Comparison of ENCODE assay signal across 7 mouse cellular contexts in genomic region chr9:24501618-24502017, GRCm38 (mm10). TPM values are rescaled to one million over a fixed set of nuclear protein-coding genes. Genes with fewer than 3 reads are reported as not detected.
DNase-seq lines count a peak whose midpoint lies in the region; ATAC-seq lines count a peak whose summit lies in the region.

No protein-coding gene starts in this region.

- H3K27me3 ChIP-seq in neural tube, embryonic 11.5 days (ENCODE audit: control insufficient read depth, insufficient read depth, low read length) = no peaks in the 10 kb centered on the region
- no peaks in the 10 kb centered on the region for H3K27me3 ChIP-seq in embryonic facial prominence, embryonic 11.5 days (ENCODE audit: control insufficient read depth, insufficient read depth, low read length)
- H3K27me3 ChIP-seq in limb, embryonic 10.5 days (ENCODE audit: low read depth, poor library complexity, severe bottlenecking) = no peaks in the 10 kb centered on the region

- H3K9me3 ChIP-seq in neural tube, embryonic 11.5 days (ENCODE audit: control insufficient read depth, low read length) = no peaks in the 10 kb centered on the region
- no peaks in the 10 kb centered on the region for H3K9me3 ChIP-seq in embryonic facial prominence, embryonic 11.5 days (replicated peaks; ENCODE audit: control insufficient read depth, low read length)
- H3K9me3 ChIP-seq in limb, embryonic 10.5 days (replicated peaks) = no peaks in the 10 kb centered on the region

- peak; percentile 14 for DNase-seq in neural tube, embryonic 11.5 days (ENCODE audit: low spot score)
- DNase-seq in neural tube, embryonic 10.5 days (ENCODE audit: extremely low spot score, low spot score) = no peak
- DNase-seq in embryonic facial prominence, embryonic 11.5 days (ENCODE audit: low spot score) = peak; percentile 16
- no peak for DNase-seq in limb, embryonic 10.5 days (ENCODE audit: low spot score)
- peak; percentile 37 for DNase-seq in retina, embryonic 14.5 days (ENCODE audit: low spot score)
- no peak for DNase-seq in adrenal gland, adult 2 months
- DNase-seq in spleen, postnatal 14 days (ENCODE audit: low spot score in 2 of 2) = no peak

- H3K9ac ChIP-seq in neural tube, embryonic 11.5 days (ENCODE audit: low read length) = no peak overlapping the region
- H3K9ac ChIP-seq in embryonic facial prominence, embryonic 11.5 days (replicated peaks; ENCODE audit: low read length) = peak overlapping the region; percentile 22

- peak overlapping the region; percentile 68 for H3K4me2 ChIP-seq in neural tube, embryonic 11.5 days (ENCODE audit: low read depth)
- peak overlapping the region; percentile 27 for H3K4me2 ChIP-seq in embryonic facial prominence, embryonic 11.5 days (ENCODE audit: low read depth, low read length)

- H3K27ac ChIP-seq in neural tube, embryonic 11.5 days (ENCODE audit: low read depth, low read length) = no peak overlapping the region
- H3K27ac ChIP-seq in embryonic facial prominence, embryonic 11.5 days (replicated peaks; ENCODE audit: low read depth, low read length) = no peak overlapping the region
- H3K27ac ChIP-seq in limb, embryonic 10.5 days = no peak overlapping the region

- H3K36me3 ChIP-seq in neural tube, embryonic 11.5 days (ENCODE audit: control insufficient read depth, insufficient read depth, low read length) = no peaks in the 10 kb centered on the region
- no peaks in the 10 kb centered on the region for H3K36me3 ChIP-seq in embryonic facial prominence, embryonic 11.5 days (replicated peaks; ENCODE audit: control insufficient read depth, insufficient read depth, low read depth, low read length)
- H3K36me3 ChIP-seq in limb, embryonic 10.5 days = no peaks in the 10 kb centered on the region

- ATAC-seq in neural tube, embryonic 11.5 days (ENCODE audit: insufficient read depth, low FRiP score, low TSS enrichment) = no peak
- ATAC-seq in embryonic facial prominence, embryonic 11.5 days (replicated peaks; ENCODE audit: insufficient number of reproducible peaks, low FRiP score, low TSS enrichment, low read depth) = no peak

- peak overlapping the region; percentile 75 for H3K4me3 ChIP-seq in neural tube, embryonic 11.5 days (ENCODE audit: low read depth, low read length)
- H3K4me3 ChIP-seq in embryonic facial prominence, embryonic 11.5 days (ENCODE audit: low read depth, low read length) = peak overlapping the region; percentile 73
- H3K4me3 ChIP-seq in limb, embryonic 10.5 days = peak overlapping the region; percentile 77

- 49% methylated on average over 2 of the region's 2 CpGs for WGBS in neural tube, embryonic 11.5 days
- 54% methylated on average over 2 of the region's 2 CpGs for WGBS in embryonic facial prominence, embryonic 11.5 days
- WGBS in limb, embryonic 10.5 days = 62% methylated on average over 2 of the region's 2 CpGs

- peaks cover 13% of the 10 kb centered on the region for H3K4me1 ChIP-seq in neural tube, embryonic 11.5 days (ENCODE audit: control insufficient read depth, insufficient read depth, low read length)
- no peaks in the 10 kb centered on the region; the same call in 1 of the 2 replicates for H3K4me1 ChIP-seq in embryonic facial prominence, embryonic 11.5 days (ENCODE audit: control insufficient read depth, insufficient read depth, low read length)
- peaks cover 13% of the 10 kb centered on the region for H3K4me1 ChIP-seq in limb, embryonic 10.5 days

RNA-seq across cellular contexts. Expression of gene Dpy19l1, which starts 1.3 kb away (rescaled TPM):
- polyA plus RNA-seq in neural tube, embryonic 11.5 days (2014; fragmentation: Nextera tagmentation; extraction: Ambion mirVana) = 24.4 and 25.1 TPM in 2 replicates
- polyA plus RNA-seq in embryonic facial prominence, embryonic 11.5 days (2014; fragmentation: Nextera tagmentation; extraction: Ambion mirVana) = 15.6 and 23.4 TPM in 2 replicates
- 8.6 and 9.7 TPM in 2 replicates for polyA plus RNA-seq in limb, embryonic 10.5 days (2016; fragmentation: Nextera tagmentation; extraction: Ambion mirVana)
- total RNA-seq in adrenal gland, adult 2 months (2021) = 10 to 100 TPM; 30.3 to 49.2 TPM
- 10.5 and 15.1 TPM in 2 replicates for polyA plus RNA-seq in adrenal gland, adult 2 months (2012; rRNA removed)

Comparison
In these comparisons a context has a peak if more than half of its experiments do, and no peak if none do; other contexts are left out.
1. DNase-seq: peak in neural tube, embryonic 11.5 days (single experiment), embryonic facial prominence, embryonic 11.5 days (single experiment) and retina, embryonic 14.5 days (single experiment); none in neural tube, embryonic 10.5 days (single experiment), limb, embryonic 10.5 days (single experiment), adrenal gland, adult 2 months (single experiment) and spleen, postnatal 14 days (0 of 2).
2. Peak in every context shown above with its lines, with median percentiles within 50 percentile points of each other: H3K4me3 ChIP-seq.